Mouse (Mus musculus) olfactory bulb, adult 2 months (tissue): ENCODE results near the gene U2af1.

Experiments
- CTCF ChIP-seq: fragments of 200-500 bp; IDR thresholded peaks from 2 replicates; pipeline ENCODE4 v1.5.1; 2012; ENCODE audit warnings: low read depth, mild to moderate bottlenecking, low read length, moderate library complexity; ENCODE audit not compliant: insufficient read depth
- POLR2A ChIP-seq: fragments of 200-500 bp; IDR thresholded peaks from 2 replicates; pipeline ENCODE4 v1.6.1; 2012; ENCODE audit warnings: mild to moderate bottlenecking, low read depth, low read length, moderate library complexity; ENCODE audit not compliant: insufficient read depth

- no peak for TF ChIP-seq CTCF
- TF ChIP-seq POLR2A: no peak
These were observed 39.7 kb upstream of the U2af1 start for GRCm38 (mm10) chr17:31698347-31698746.
